Mouse (Mus musculus) c-Kit-positive CD71-negative TER-119-negative erythroid progenitor cells, embryonic 14.5 days (primary cell): Measurements from ENCODE around the gene Fxr1.
"Not testable (repeated sequence)": the region's sequence is repeated elsewhere in the genome, so short reads cannot be mapped to it uniquely, and the experiment has no call there.

Experiments
- DNase-seq: peaks from one replicate; pipeline ENCODE4 v3.0.0-alpha.2; 2013; ENCODE audit warnings: low read depth

The Fxr1 gene

GRCm38 (mm10) chr3:34019540-34020381 lies at the start of gene Fxr1:
Gene Fxr1 (plus strand): TSS chr3:34019943.
- peak; percentile 66 for DNase-seq

- no peak for DNase-seq
These were observed 40.3 kb upstream of the Fxr1 start for GRCm38 (mm10) chr3:33979395-33979794.

GRCm38 (mm10) chr3:33982746-33983145 lies 37.0 kb upstream of the Fxr1 start:
- no peak for DNase-seq

GRCm38 (mm10) chr3:33989302-33989701 lies 30.4 kb upstream of the Fxr1 start:
- DNase-seq: no peak

GRCm38 (mm10) chr3:33990451-33990850 lies 29.3 kb upstream of the Fxr1 start:
- no peak for DNase-seq

- DNase-seq: no peak
These were observed 28.8 kb upstream of the Fxr1 start for GRCm38 (mm10) chr3:33990921-33991320.

- no peak for DNase-seq
These were observed 26.2 kb upstream of the Fxr1 start for GRCm38 (mm10) chr3:33993421-33994126.

GRCm38 (mm10) chr3:33994127-33994488 lies 25.6 kb upstream of the Fxr1 start:
- DNase-seq: no peak

- not testable (repeated sequence) for DNase-seq
These were observed 18.1 kb upstream of the Fxr1 start for GRCm38 (mm10) chr3:34001691-34002090.

GRCm38 (mm10) chr3:34003860-34004259 lies 15.9 kb upstream of the Fxr1 start:
- DNase-seq: no peak

GRCm38 (mm10) chr3:34006301-34006700 lies 13.4 kb upstream of the Fxr1 start:
- DNase-seq: no peak

GRCm38 (mm10) chr3:34006824-34007223 lies 12.9 kb upstream of the Fxr1 start:
- DNase-seq: no peak

- DNase-seq: no peak
These were observed 12.1 kb upstream of the Fxr1 start for GRCm38 (mm10) chr3:34007611-34008010.

GRCm38 (mm10) chr3:34008191-34008590 lies 11.6 kb upstream of the Fxr1 start:
- no peak for DNase-seq

- DNase-seq: no peak
These were observed 877 bp downstream of the Fxr1 start for GRCm38 (mm10) chr3:34020382-34021258.

- no peak for DNase-seq
These were observed 1.6 kb downstream of the Fxr1 start for GRCm38 (mm10) chr3:34021259-34021828.

GRCm38 (mm10) chr3:34028935-34029334 lies 9.2 kb downstream of the Fxr1 start:
- DNase-seq: no peak

GRCm38 (mm10) chr3:34030601-34031000 lies 10.9 kb downstream of the Fxr1 start:
- no peak for DNase-seq

- no peak for DNase-seq
These were observed 14.1 kb downstream of the Fxr1 start for GRCm38 (mm10) chr3:34033720-34034364.

- DNase-seq: no peak
These were observed 15.1 kb downstream of the Fxr1 start for GRCm38 (mm10) chr3:34034803-34035202.

- DNase-seq: no peak
These were observed 16.0 kb downstream of the Fxr1 start for GRCm38 (mm10) chr3:34035706-34036105.

GRCm38 (mm10) chr3:34041990-34042389 lies 22.2 kb downstream of the Fxr1 start:
- no peak for DNase-seq
